Mouse (Mus musculus) ovary, adult 10 weeks (tissue): ENCODE measurements around the gene Pibf1. TPM values are rescaled to one million over a fixed set of nuclear protein-coding genes. Genes with fewer than 3 reads are reported as not detected.

Experiments used
- polyA plus RNA-seq: library from polyadenylated mRNA; stranded (reverse); fragments of 350-450 nt; fragmentation: Illumina TruSeq; extraction: RNeasy Lipid Tissue Mini Kit (QIAGEN cat#74804); gene quantifications from one replicate; pipeline ENCODE4 v1.2.3, GENCODE M21; 2014

Pibf1 gene
- polyA plus RNA-seq: 35.6 TPM

GRCm38 (mm10) chr14:99099267-99099966 is at the start of gene Pibf1, which contains the start of gene Dis3:
Gene Pibf1 (plus strand): TSS chr14:99099424.
Gene Dis3 (minus strand): TSS chr14:99099770.

GRCm38 (mm10) chr14:99298385-99299021 is 199.3 kb downstream of the Pibf1 start, which contains the start of gene Klf5:
Gene Klf5 (plus strand): TSS chr14:99298691.

Other genes with a start within 250 kb of the Pibf1 start
- gene Rpl36a-ps1, start 105.1 kb upstream of the Pibf1 start, polyA plus RNA-seq: 154 TPM
- gene Mzt1, start 53.3 kb upstream of the Pibf1 start, polyA plus RNA-seq: 180 TPM
- gene Bora, start 53.2 kb upstream of the Pibf1 start, polyA plus RNA-seq: 19.2 TPM
- 85.7 TPM for gene Dis3, start 346 bp downstream of the Pibf1 start, polyA plus RNA-seq
- 9.0 TPM for gene Klf5, start 199.3 kb downstream of the Pibf1 start, polyA plus RNA-seq